Mouse (Mus musculus): ENCODE results near the gene Cpt1a. TPM values are rescaled to one million over a fixed set of nuclear protein-coding genes. Genes with fewer than 3 reads are reported as not detected.

Cpt1a gene
- 10 to 100 TPM; 20.6 to 27.8 TPM for total RNA-seq (2021)
- long read RNA-seq, experiment 1, full-length matches to known transcripts: 14 of 21 reads
- long read RNA-seq, experiment 1, partial matches to known transcripts: 3 of 21 reads
- long read RNA-seq, experiment 1, other reads (novel, unspliced or antisense): 4 of 21 reads
- long read RNA-seq, experiment 2, full-length matches to known transcripts: 17 of 22 reads
- long read RNA-seq, experiment 2, partial matches to known transcripts: 4 of 22 reads
- long read RNA-seq, experiment 2, other reads (novel, unspliced or antisense): 1 of 22 reads

- Histone ChIP-seq H3K27ac (peak within 1 kb of the TSS; percentile 84), H3K4me3 (peak within 1 kb of the TSS; percentile 67)
- peak in 1 of 2 experiments; percentile 26 for DNase-seq (ENCODE audit: extremely low spot score in 1 of 2, low spot score in 2 of 2)
- intact Hi-C loops (cut with DNase I): loop anchor here (2.0 kb wide), 1 partner anchor 32 kb away; no protein-coding TSS in a partner anchor
- peak; percentile 47 for TF ChIP-seq CTCF (IDR thresholded peaks at IDR 0.05)
These were observed at the start of gene Cpt1a for GRCm38 (mm10) chr19:3322261-3322969. TSS of gene Cpt1a (plus strand) at chr19:3322334.

GRCm38 (mm10) chr19:3273331-3273730 is 48.8 kb upstream of the Cpt1a start:
- H3K4me3 ChIP-seq: no peak overlapping the region
- intact Hi-C loops (cut with DNase I): no loop called here
- no peak for TF ChIP-seq CTCF (IDR thresholded peaks at IDR 0.05)
- no peak for DNase-seq (ENCODE audit: extremely low spot score in 1 of 2, low spot score in 2 of 2)
- no peak overlapping the region for H3K27ac ChIP-seq

DNA sequence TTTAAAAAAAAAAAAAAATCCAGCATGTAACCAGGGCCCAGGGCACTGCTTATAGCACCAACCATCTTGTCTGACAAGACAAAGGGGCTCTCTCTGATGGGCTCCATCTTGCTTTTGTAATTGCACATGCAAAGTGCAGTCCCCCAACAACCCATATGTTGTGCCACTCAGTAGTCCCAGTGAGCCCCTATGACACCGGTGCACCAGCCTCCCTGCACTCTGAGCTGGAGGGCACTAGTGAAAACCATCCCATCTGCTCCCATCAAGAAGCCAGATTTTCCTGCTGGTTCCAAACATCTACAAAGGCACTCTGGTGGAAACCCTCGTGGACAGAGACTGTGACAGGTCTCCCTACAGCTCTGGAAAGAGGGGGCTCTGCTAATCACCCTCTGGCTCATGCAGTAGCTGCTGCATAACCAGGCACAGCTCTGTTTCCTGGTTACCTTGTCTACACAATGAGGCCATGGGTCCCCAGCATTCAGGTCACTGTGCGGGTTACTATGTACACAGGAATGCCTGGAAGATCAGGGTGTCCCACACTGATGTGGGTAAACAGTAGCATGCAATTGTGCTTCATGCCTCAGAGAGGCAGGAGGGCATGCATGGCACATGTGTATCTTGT is 46.3 kb upstream of the Cpt1a start:
- no peak for TF ChIP-seq CTCF (IDR thresholded peaks at IDR 0.05)
- no peak overlapping the region for H3K27ac ChIP-seq
- H3K4me3 ChIP-seq: no peak overlapping the region
- intact Hi-C loops (cut with DNase I): no loop called here
- DNase-seq (ENCODE audit: extremely low spot score in 1 of 2, low spot score in 2 of 2): no peak

DNA sequence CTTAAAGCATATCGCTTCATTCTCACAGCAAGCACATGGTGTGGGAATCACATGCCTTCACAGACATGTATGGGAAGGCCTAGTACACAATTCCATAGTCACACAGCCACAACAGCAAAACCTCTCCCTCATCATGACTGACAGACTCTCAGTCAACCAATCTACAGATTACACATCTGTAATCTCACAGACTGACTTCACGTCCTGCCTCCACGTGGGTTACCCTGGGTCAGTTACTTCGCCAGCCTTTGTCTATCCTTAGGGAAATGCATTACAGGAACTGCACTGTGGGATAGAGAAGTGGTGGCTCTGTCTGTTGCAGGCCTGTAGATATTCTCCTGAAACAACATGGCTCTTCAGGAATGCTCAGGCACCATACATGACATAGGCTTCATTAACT is 40.2 kb upstream of the Cpt1a start:
- no peak for TF ChIP-seq CTCF (IDR thresholded peaks at IDR 0.05)
- Histone ChIP-seq H3K27ac (no peak overlapping the region), H3K4me3 (peak overlapping the region; percentile 70)
- intact Hi-C loops (cut with DNase I): no loop called here
- no peak for DNase-seq (ENCODE audit: extremely low spot score in 1 of 2, low spot score in 2 of 2)

DNA sequence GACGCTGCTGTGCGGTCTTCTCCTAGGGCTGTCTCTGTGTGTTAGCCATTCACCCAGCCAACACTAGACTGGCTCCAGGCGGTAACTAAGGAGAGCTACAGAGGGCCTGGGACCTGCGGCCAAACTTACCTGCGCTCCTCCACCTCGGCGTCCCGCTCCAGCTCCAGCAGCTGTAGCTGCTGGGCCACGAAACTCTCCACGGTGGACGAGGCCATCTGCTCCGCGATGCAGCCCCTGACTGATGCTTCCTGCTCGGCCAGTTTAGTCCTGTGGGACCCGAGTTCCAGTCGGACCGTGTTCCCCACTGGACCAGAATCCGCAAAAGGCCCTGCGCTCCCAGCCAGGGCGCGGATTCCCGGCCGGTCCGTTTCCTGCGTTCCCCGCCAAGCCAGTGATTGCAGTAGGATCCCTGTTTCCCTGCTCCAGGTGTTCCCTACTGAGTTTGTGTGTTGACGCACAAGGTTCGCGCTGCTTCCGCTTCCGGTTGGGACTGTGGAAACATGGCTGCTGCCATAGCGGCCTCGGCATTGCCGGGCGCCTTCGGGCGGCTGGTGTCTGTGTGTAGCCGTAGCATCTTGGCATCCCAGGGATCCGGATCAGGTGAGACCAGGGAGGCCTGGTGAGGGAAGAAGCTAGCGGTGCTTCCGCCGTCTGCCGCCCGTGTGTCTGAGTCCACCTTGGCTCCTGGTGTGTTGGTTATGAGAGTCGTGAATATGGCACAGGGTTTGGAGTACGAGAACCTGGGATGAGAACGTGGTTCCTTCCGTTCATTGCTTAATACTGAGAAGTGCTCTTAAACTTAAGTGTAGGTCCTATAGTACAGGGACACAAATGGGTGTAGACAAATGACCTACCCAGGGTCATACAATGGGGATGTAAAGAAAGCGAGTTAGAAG is 39.3 kb upstream of the Cpt1a start, which contains the start of the genes Mrpl21 and Ighmbp2:
Gene Mrpl21, plus strand, starts transcription at position 330 of the 896 bp plus-strand sequence.
Gene Ighmbp2, minus strand, starts transcription at position 446 of the 896 bp plus-strand sequence.
- no peak for TF ChIP-seq CTCF (IDR thresholded peaks at IDR 0.05)
- Histone ChIP-seq H3K4me3 (peak within 1 kb of the TSS; percentile 70), H3K27ac (peak within 1 kb of the TSS; percentile 62)
- peak; percentile 91 to 93 for DNase-seq (ENCODE audit: extremely low spot score in 1 of 2, low spot score in 2 of 2)
- intact Hi-C loops (cut with DNase I): no loop called here

- Histone ChIP-seq H3K27ac (no peak overlapping the region), H3K4me3 (no peak overlapping the region)
- DNase-seq (ENCODE audit: extremely low spot score in 1 of 2, low spot score in 2 of 2): no peak
- intact Hi-C loops (cut with DNase I): no loop called here
- no peak for TF ChIP-seq CTCF (IDR thresholded peaks at IDR 0.05)
These were observed 33.1 kb upstream of the Cpt1a start for GRCm38 (mm10) chr19:3289006-3289405.

GRCm38 (mm10) chr19:3292028-3292427 is 30.1 kb upstream of the Cpt1a start:
- Histone ChIP-seq H3K4me3 (no peak overlapping the region), H3K27ac (no peak overlapping the region)
- DNase-seq (ENCODE audit: extremely low spot score in 1 of 2, low spot score in 2 of 2): peak; percentile 44 to 66
- intact Hi-C loops (cut with DNase I): loop anchor here (1.0 kb wide), 1 partner anchor 159 kb away; no protein-coding TSS in a partner anchor
- TF ChIP-seq CTCF (IDR thresholded peaks at IDR 0.05): peak; percentile 92

DNA sequence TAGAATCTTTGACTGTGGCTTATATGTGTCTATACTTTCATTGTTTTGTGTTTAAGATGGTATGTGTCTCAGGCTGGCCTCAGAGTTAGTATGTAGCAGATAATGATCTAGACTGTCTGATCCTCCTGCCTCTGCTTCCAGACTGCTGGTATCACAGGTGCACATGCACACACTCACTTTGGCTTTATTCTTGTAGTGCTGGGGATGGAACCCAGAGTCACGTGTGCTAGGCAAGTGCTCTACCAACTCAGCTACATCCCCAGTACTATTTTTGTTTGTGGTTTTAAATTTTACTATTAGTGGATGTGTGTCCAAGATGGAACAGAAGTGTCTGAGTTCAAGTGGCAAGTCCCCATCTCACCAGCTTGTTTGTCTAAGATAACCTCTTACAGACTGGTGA is 29.1 kb upstream of the Cpt1a start:
- no peak overlapping the region for H3K27ac ChIP-seq
- DNase-seq (ENCODE audit: extremely low spot score in 1 of 2, low spot score in 2 of 2): no peak
- TF ChIP-seq CTCF (IDR thresholded peaks at IDR 0.05): no peak
- no peak overlapping the region for H3K4me3 ChIP-seq
- intact Hi-C loops (cut with DNase I): loop anchor here (1.0 kb wide), 1 partner anchor 158 kb away; no protein-coding TSS in a partner anchor

GRCm38 (mm10) chr19:3295245-3295644 is 26.9 kb upstream of the Cpt1a start:
- Histone ChIP-seq H3K4me3 (no peak overlapping the region), H3K27ac (no peak overlapping the region)
- intact Hi-C loops (cut with DNase I): no loop called here
- TF ChIP-seq CTCF (IDR thresholded peaks at IDR 0.05): no peak
- no peak for DNase-seq (ENCODE audit: extremely low spot score in 1 of 2, low spot score in 2 of 2)

GRCm38 (mm10) chr19:3297034-3297433 is 25.1 kb upstream of the Cpt1a start:
- TF ChIP-seq CTCF (IDR thresholded peaks at IDR 0.05): no peak
- intact Hi-C loops (cut with DNase I): no loop called here
- H3K4me3 ChIP-seq: no peak overlapping the region
- H3K27ac ChIP-seq: no peak overlapping the region
- DNase-seq (ENCODE audit: extremely low spot score in 1 of 2, low spot score in 2 of 2): no peak

DNA sequence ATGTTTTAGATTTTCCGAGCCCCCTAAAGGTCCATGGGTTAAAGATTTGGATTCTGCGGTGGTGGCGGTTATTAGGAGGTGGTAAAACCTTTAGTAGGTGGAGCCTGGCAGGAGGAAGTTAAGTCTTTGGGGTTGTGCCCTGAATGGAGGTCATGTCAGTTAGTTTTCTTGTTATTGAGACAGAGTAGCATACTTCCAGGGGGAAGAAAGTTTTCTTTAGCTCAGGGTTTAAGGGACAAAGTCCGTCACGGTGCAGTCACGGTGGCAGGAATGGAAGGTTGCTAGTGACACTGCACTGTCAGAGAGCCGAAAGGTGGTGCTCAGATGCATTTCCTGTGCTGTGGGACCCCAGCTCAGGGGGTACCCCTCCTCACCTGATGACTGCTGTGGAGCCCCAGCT is 24.4 kb upstream of the Cpt1a start:
- intact Hi-C loops (cut with DNase I): no loop called here
- H3K4me3 ChIP-seq: no peak overlapping the region
- no peak for DNase-seq (ENCODE audit: extremely low spot score in 1 of 2, low spot score in 2 of 2)
- no peak for TF ChIP-seq CTCF (IDR thresholded peaks at IDR 0.05)
- H3K27ac ChIP-seq: no peak overlapping the region

Data from left cerebral cortex, adult 2 months (tissue).